Mouse (Mus musculus) forebrain, embryonic 11.5 days (tissue): ENCODE measurements around the gene Zmym3. TPM values are rescaled to one million over a fixed set of nuclear protein-coding genes. Genes with fewer than 3 reads are reported as not detected.
"Not testable (repeated sequence)": the region's sequence is repeated elsewhere in the genome, so short reads cannot be mapped to it uniquely, and the experiment has no call there.

Source experiments
- ATAC-seq: fragments of 200-750 bp; cut with Nextera tagmentation; replicated peaks from 2 replicates; pipeline ENCODE4 v1.8.0; 2017; ENCODE audit warnings: moderate TSS enrichment; ENCODE audit not compliant: low FRiP score
- DNase-seq: peaks from one replicate; pipeline ENCODE4 v3.0.0-alpha.2; 2017; ENCODE audit warnings: low spot score
- H3K27ac ChIP-seq: fragments of 300-500 bp; sonication (generic); 2 replicates; pipeline ENCODE4 v1.5.1; 2014; ENCODE audit warnings: low read depth, low read length
- H3K27me3 ChIP-seq: fragments of 300-500 bp; sonication (generic); 2 replicates; pipeline ENCODE4 v1.6.1; 2014; ENCODE audit warnings: mild to moderate bottlenecking, low read length, mixed read lengths; ENCODE audit not compliant: control insufficient read depth, insufficient read depth
- H3K36me3 ChIP-seq: fragments of 300-500 bp; sonication (generic); 2 replicates; pipeline ENCODE4 v1.6.1; 2014; ENCODE audit warnings: mild to moderate bottlenecking, low read length, moderate library complexity, mixed read lengths; ENCODE audit not compliant: control insufficient read depth, insufficient read depth
- H3K4me1 ChIP-seq: fragments of 300-500 bp; sonication (generic); replicated peaks from 2 replicates; pipeline ENCODE4 v1.6.1; 2014; ENCODE audit warnings: low read length, mixed read lengths; ENCODE audit not compliant: control insufficient read depth, insufficient read depth
- H3K4me2 ChIP-seq: fragments of 300-500 bp; sonication (generic); 2 replicates; pipeline ENCODE4 v1.6.1; 2014; ENCODE audit warnings: low read depth, mild to moderate bottlenecking, low read length, moderate library complexity, mixed read lengths; ENCODE audit not compliant: severe bottlenecking
- H3K4me3 ChIP-seq: fragments of 300-500 bp; sonication (generic); 2 replicates; pipeline ENCODE4 v1.5.1; 2014; ENCODE audit warnings: low read depth, low read length
- H3K9ac ChIP-seq: fragments of 300-500 bp; sonication (generic); 2 replicates; pipeline ENCODE4 v1.6.1; 2014; ENCODE audit warnings: low read length
- H3K9me3 ChIP-seq: fragments of 300-500 bp; sonication (generic); 2 replicates; pipeline ENCODE4 v1.6.1; 2016; ENCODE audit warnings: low read length, mixed read lengths; ENCODE audit not compliant: control insufficient read depth
- WGBS: fragments of 180-500 bp; shearing (Covaris S2); extraction: QIAGEN DNeasy Blood & Tissue Kit; methylation state at CpG from one replicate; pipeline ENCODE4 v1.1.7; 2014; 5-methylcytosine and 5-hydroxymethylcytosine counted together
- polyA plus RNA-seq: library from polyadenylated mRNA; unstranded; fragments of >200 nt; fragmentation: Nextera tagmentation; extraction: Ambion mirVana; gene quantifications from 2 replicates; pipeline ENCODE4 v1.2.1, GENCODE M21; 2014

Zmym3 gene
- polyA plus RNA-seq, 1 experiment from 2014 or later, result 24.4 TPM

DNA sequence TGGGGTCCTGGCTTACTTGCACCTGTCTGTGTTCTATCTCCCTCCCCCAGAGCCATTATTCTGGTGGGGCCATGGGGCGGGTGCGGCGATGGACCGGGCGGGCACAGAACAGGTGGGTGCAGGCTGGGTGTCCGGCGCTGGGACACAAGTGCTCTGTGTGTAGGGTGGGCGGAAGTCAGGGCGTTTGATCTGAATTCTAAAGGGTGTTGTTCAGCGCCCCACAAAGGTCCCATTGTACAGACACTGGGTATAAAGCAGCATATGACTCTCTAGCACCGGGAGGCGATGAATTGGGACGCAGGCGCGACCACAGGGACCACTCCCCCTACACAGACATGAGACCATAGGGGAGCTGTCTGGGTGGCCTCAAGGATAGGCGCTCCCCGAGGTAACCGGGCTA lies 37.2 kb downstream of the Zmym3 start:
- no peak for DNase-seq
- Histone ChIP-seq H3K9ac (no peak overlapping the region), H3K4me2 (no peak overlapping the region), H3K36me3 (no peaks in the 10 kb centered on the region), H3K27ac (no peak overlapping the region), H3K4me1 (peaks cover 2% of the 10 kb centered on the region; the same call in 1 of the 2 replicates), H3K27me3 (peaks cover 36% of the 10 kb centered on the region), H3K9me3 (no peaks in the 10 kb centered on the region), H3K4me3 (no peak overlapping the region)
- WGBS, result 15% methylated on average over 18 of the region's 18 CpGs
- no peak for ATAC-seq

DNA sequence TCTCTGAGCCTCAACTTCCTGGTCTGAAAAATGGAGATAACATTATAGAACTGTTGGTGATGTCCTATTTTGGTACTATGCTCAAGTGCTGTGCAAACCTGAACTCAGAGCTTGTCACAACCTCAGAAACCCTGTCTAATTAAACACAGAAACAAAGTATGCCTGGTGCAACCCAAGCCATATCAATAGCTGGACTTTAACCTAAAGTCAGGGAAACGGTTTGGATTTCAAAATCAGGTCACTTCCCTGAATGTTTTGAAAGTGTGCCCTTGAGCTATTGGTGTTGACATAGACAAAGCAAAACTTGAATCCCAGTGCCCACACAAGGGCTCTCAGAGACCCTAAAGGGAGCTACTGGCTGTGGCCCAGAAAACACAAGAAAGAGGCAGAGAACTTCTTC lies 40.9 kb downstream of the Zmym3 start:
- no peak overlapping the region for H3K9ac ChIP-seq
- no peak overlapping the region for H3K27ac ChIP-seq
- DNase-seq, result no peak
- H3K4me2 ChIP-seq, result no peak overlapping the region
- no peak overlapping the region for H3K4me3 ChIP-seq
- H3K4me1 ChIP-seq, result peaks cover 2% of the 10 kb centered on the region; the same call in 1 of the 2 replicates
- no peak for ATAC-seq
- no peaks in the 10 kb centered on the region for H3K36me3 ChIP-seq
- no peaks in the 10 kb centered on the region for H3K9me3 ChIP-seq
- peaks cover 29% of the 10 kb centered on the region for H3K27me3 ChIP-seq
- WGBS, result 67% methylated on average over 1 of the region's 1 CpGs

DNA sequence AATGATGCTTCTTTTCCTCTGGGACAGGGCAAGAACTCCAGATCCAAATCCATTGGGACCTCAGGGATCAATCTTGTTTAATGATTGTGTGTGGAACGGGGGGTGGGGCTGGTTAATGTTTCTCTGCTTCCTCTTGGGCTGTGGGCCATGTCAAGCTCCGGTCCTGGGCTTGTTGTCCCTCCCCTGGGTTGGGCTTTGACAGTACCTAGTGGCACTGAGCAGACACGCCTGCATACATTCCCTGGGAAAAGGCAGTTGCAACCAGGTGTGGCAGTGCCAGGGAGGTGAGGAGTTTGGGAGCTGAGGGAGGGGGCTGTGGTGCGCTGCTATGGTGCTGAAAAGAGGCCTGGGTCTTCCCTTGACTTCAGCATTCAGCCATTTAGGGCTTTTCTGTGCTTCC lies 43.6 kb downstream of the Zmym3 start:
- Histone ChIP-seq H3K27me3 (peaks cover 5% of the 10 kb centered on the region), H3K9ac (no peak overlapping the region), H3K4me3 (no peak overlapping the region), H3K4me2 (no peak overlapping the region), H3K4me1 (no peaks in the 10 kb centered on the region), H3K36me3 (no peaks in the 10 kb centered on the region), H3K27ac (no peak overlapping the region), H3K9me3 (no peaks in the 10 kb centered on the region)
- ATAC-seq, result no peak
- 74% methylated on average over 4 of the region's 4 CpGs for WGBS
- DNase-seq, result no peak

DNA sequence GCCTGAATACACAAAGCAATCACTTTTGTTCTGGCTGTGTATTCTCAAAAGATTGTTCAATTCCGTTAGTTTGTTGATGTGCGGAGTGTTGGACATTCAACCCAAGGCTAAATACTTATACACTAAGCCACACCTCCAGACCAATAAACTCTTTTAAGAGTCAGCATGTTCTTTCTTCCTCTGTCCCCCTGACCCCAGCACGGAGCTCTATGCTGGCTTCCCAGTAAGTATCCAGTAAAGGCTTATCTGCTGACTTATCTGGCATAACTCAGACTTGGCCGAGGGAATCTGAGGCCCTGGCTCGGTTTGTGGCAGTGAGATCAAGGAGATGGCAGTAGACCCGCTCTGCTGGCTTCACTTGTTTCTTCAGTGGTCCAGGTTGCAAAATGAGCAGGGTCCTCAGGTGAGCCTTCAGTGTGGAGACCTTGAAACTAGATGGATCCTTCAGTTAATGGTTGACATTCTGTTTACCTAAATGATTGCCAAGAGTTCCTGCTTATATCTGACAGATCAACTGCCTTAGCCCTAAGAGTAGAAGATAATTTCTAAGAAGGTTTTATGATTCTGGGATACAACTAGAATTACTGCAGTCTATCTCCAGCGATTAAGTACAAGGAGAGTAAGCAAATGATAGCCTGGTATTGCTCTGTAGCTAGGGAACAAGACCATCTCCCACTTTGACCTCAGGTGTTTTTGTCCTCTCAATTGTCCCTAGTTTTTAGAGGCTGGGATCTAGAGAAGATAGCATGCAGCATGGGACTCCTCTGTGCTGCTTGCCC lies 44.3 kb downstream of the Zmym3 start, which contains the start of gene Gjb1:
Gene Gjb1 (plus strand): TSS at position 189 of the 779 bp plus-strand sequence.
- H3K4me2 ChIP-seq, result no peak within 1 kb of the TSS
- ATAC-seq (no peak), DNase-seq (no peak)
- no peak within 1 kb of the TSS for H3K27ac ChIP-seq
- H3K27me3 ChIP-seq, result peaks cover 2% of the 10 kb centered on the region; the same call in 1 of the 2 replicates
- no peak within 1 kb of the TSS for H3K4me3 ChIP-seq
- WGBS, result 82% methylated on average over 7 of the region's 7 CpGs
- no peaks in the 10 kb centered on the region for H3K4me1 ChIP-seq
- H3K36me3 ChIP-seq, result no peaks in the 10 kb centered on the region
- H3K9ac ChIP-seq, result no peak within 1 kb of the TSS
- H3K9me3 ChIP-seq, result no peaks in the 10 kb centered on the region

DNA sequence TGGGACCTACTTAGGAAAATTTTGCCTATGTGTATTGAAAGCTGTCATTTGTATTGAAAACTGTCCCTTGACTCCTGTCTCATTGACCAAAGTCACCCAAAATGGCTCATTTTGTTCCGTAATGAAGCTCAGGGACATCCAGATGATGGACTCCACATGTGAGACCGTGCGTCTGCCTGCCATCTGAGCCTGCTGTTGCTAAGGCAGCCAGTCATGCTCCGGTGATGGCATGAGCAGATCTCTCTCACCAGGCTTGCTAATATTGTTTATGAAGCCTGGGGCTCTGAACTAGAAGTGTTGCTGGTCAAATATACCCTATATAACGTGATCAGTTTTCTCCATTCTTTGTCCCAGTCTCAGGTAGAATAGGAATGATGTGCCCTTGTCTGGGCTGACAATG lies 47.7 kb downstream of the Zmym3 start:
- 79% methylated on average over 5 of the region's 5 CpGs for WGBS
- H3K27ac ChIP-seq, result no peak overlapping the region
- H3K36me3 ChIP-seq, result no peaks in the 10 kb centered on the region
- ATAC-seq (no peak), DNase-seq (no peak)
- peaks cover 2% of the 10 kb centered on the region; the same call in 1 of the 2 replicates for H3K27me3 ChIP-seq
- H3K9ac ChIP-seq, result no peak overlapping the region
- H3K9me3 ChIP-seq, result no peaks in the 10 kb centered on the region
- no peak overlapping the region for H3K4me2 ChIP-seq
- no peak overlapping the region for H3K4me3 ChIP-seq
- H3K4me1 ChIP-seq, result no peaks in the 10 kb centered on the region

DNA sequence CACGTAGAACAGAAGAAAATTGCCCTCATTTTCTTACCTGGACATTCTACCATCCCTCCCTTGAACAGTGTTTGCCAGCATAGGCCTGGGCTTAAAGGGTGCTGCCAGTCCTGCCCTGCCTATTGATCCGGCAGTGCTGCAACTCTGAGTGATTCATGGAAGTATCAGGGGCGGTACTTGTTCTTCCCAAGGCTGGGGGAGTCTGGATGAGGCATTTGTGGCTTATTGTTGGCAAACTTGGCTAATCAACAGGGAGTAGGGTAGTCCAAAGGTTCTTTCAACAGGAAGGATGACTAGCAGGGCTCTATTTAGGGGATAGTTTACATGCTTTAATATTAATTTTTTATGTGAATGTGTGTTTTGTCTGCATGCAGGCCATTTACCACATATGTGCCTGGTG lies 50.1 kb downstream of the Zmym3 start:
- H3K36me3 ChIP-seq, result no peaks in the 10 kb centered on the region
- no peak overlapping the region for H3K4me2 ChIP-seq
- 74% methylated on average over 3 of the region's 3 CpGs for WGBS
- DNase-seq (no peak), ATAC-seq (no peak)
- H3K9ac ChIP-seq, result no peak overlapping the region
- no peak overlapping the region for H3K27ac ChIP-seq
- no peaks in the 10 kb centered on the region for H3K9me3 ChIP-seq
- H3K4me3 ChIP-seq, result no peak overlapping the region
- H3K27me3 ChIP-seq, result no peaks in the 10 kb centered on the region; the same call in 1 of the 2 replicates
- H3K4me1 ChIP-seq, result no peaks in the 10 kb centered on the region

DNA sequence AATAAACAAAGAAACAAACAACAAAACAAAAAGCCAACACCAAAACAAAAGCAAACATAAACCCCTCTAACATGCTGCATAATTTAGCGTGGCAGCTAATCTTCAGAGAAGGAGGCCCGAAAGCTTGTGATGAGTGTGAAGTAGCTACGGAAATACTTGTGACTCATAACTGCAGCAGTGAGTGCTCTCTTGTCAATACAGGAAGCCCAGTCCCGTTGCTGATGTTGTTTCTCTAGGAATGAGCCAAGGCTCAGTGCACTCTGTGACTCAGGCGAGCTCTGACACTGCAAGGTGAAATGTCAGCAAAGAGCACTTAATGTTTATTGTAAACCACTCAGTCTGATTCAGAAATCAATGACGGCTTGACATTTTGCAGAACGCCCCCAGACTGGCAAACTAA lies 51.6 kb downstream of the Zmym3 start:
- DNase-seq (no peak), ATAC-seq (no peak)
- Histone ChIP-seq H3K9me3 (no peaks in the 10 kb centered on the region), H3K27ac (no peak overlapping the region), H3K4me2 (no peak overlapping the region), H3K4me3 (no peak overlapping the region), H3K9ac (no peak overlapping the region), H3K4me1 (no peaks in the 10 kb centered on the region), H3K36me3 (no peaks in the 10 kb centered on the region), H3K27me3 (no peaks in the 10 kb centered on the region; the same call in 1 of the 2 replicates)
- whole genome bisulfite sequencing, result 80% methylated on average over 7 of the region's 7 CpGs

DNA sequence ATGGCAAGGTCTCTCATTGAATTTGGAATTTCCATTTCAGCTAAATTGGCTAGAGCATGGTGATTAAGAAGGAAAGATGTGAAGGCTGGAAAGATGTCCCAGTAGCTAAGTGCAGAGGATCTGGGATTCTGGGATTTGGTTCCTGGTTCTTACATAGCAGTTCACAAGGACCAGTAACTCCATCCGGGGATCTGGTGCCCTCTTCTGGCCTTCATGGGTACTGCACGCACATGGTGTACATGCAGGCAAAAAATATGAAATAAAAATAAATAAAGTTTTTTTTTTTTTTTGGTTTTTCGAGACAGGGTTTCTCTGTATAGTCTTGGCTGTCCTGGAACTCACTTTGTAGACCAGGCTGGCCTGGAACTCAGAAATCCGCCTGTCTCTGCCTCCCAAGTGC lies 61.7 kb downstream of the Zmym3 start:
- 57% methylated on average over 3 of the region's 4 CpGs for WGBS

More for the DNA sequence above, 61.7 kb downstream of the Zmym3 start:
- H3K36me3 ChIP-seq, DNase-seq, ATAC-seq, H3K4me2 ChIP-seq, H3K9ac ChIP-seq, H3K4me1 ChIP-seq, H3K27me3 ChIP-seq, H3K9me3 ChIP-seq, H3K27ac ChIP-seq, H3K4me3 ChIP-seq: not testable (repeated sequence)
